Mouse (Mus musculus): ENCODE measurements around the gene Ldlrad3. TPM values are rescaled to one million over a fixed set of nuclear protein-coding genes. Genes with fewer than 3 reads are reported as not detected.

Ldlrad3 gene
- under 1 TPM; 0.36 to 0.52 TPM for total RNA-seq (2023)

GRCm38 (mm10) chr2:102185951-102186561 lies at the start of gene Ldlrad3:
Gene Ldlrad3, minus strand, starts transcription at chr2:102186385.

Other genes with a start within 250 kb of the Ldlrad3 start
- 10 to 100 TPM; 51.4 to 52.1 TPM for gene Trim44, start 221.4 kb upstream of the Ldlrad3 start, total RNA-seq (2023)